12 mouse cellular contexts compared by ENCODE assay signal in the genomic region with DNA sequence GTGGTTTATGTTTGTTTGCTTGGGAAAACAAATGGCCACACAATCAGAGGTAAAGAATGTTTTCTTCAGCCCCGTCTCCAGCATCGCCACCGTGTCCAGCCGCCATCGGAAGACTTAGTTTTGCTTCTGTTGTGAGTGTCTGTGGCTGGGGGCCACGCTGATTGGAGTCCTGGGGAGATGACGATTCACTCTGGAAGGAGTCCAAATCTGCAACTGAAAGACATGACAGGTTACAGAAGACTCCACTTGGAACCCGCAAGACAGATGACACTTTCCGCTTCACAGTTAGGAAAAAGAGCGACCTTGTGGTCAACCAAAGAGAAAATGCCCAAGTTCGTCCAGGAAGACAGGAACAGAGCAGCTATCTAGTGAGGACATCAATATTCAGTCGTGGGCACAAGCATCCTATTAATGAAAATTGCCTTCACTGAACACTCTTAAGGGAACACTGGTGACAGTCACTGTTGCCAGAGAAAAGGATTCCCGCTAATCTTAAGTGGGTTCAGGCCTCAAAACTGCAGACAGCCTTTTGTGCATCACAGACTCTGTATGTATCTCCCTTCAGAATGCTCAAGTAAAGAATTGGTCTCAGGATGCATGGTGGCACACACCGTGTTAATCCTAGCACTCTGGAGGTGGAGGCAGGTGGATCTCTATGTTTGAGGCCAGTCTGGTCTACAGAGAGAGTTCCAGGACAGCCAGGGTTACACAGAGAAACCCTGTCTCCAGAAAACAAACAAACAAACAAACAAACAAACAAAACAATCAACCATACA.
DNase-seq lines count a peak whose midpoint lies in the region; ATAC-seq lines count a peak whose summit lies in the region.
"Had no signal": no experiment of that assay in that cellular context is flagged by ENCODE, and none has a peak within 500 bp of the region (broad histone marks: within the 10 kb centered on the region; RNA-seq: fewer than 3 reads in every experiment).

No protein-coding gene starts in this region.

- WGBS in forebrain, embryonic 12.5 days = 69% methylated on average over 14 of the region's 14 CpGs
- WGBS in hindbrain, embryonic 15.5 days = 30% methylated on average over 14 of the region's 14 CpGs
- 45% methylated on average over 14 of the region's 14 CpGs for WGBS in neural tube, embryonic 15.5 days
- WGBS in kidney, embryonic 16.5 days = 85% methylated on average over 14 of the region's 14 CpGs

- no peak overlapping the region for H3K4me2 ChIP-seq in forebrain, embryonic 12.5 days
- peak overlapping the region; percentile 17; the same call in 1 of the 2 replicates for H3K4me2 ChIP-seq in hindbrain, embryonic 15.5 days
- H3K4me2 ChIP-seq in neural tube, embryonic 15.5 days = no peak overlapping the region
- H3K4me2 ChIP-seq in kidney, embryonic 16.5 days (replicated peaks; ENCODE audit: low read depth, low read length) = no peak overlapping the region
- H3K4me2 ChIP-seq: limb, embryonic 15.5 days had no signal

- H3K27me3 ChIP-seq in forebrain, embryonic 12.5 days = no peaks in the 10 kb centered on the region
- no peaks in the 10 kb centered on the region for H3K27me3 ChIP-seq in hindbrain, embryonic 15.5 days
- H3K27me3 ChIP-seq in neural tube, embryonic 15.5 days (replicated peaks) = no peaks in the 10 kb centered on the region
- H3K27me3 ChIP-seq in kidney, embryonic 16.5 days (ENCODE audit: insufficient read depth, low read length) = no peaks in the 10 kb centered on the region
- H3K27me3 ChIP-seq: limb, embryonic 15.5 days had no signal

- H3K9me3 ChIP-seq in forebrain, embryonic 12.5 days = no peaks in the 10 kb centered on the region
- H3K9me3 ChIP-seq in hindbrain, embryonic 15.5 days = no peaks in the 10 kb centered on the region
- H3K9me3 ChIP-seq in neural tube, embryonic 15.5 days (replicated peaks) = no peaks in the 10 kb centered on the region
- H3K9me3 ChIP-seq in kidney, embryonic 16.5 days (ENCODE audit: low read length) = no peaks in the 10 kb centered on the region
- H3K9me3 ChIP-seq: limb, embryonic 15.5 days had no signal

- H3K9ac ChIP-seq in forebrain, embryonic 12.5 days = no peak overlapping the region; the same call in 1 of the 2 replicates
- no peak overlapping the region for H3K9ac ChIP-seq in hindbrain, embryonic 15.5 days
- no peak overlapping the region for H3K9ac ChIP-seq in neural tube, embryonic 15.5 days (replicated peaks)
- no peak overlapping the region for H3K9ac ChIP-seq in kidney, embryonic 16.5 days (replicated peaks; ENCODE audit: low read length)
- H3K9ac ChIP-seq: limb, embryonic 15.5 days had no signal

- intact Hi-C loops in left cerebral cortex, postnatal 4 days (cut with DNase I) = loop anchor here (10.0 kb wide), 1 partner anchor 145 kb away; no protein-coding TSS in a partner anchor

- H3K4me3 ChIP-seq in forebrain, embryonic 12.5 days (replicated peaks) = no peak overlapping the region
- no peak overlapping the region for H3K4me3 ChIP-seq in hindbrain, embryonic 15.5 days
- H3K4me3 ChIP-seq in neural tube, embryonic 15.5 days (replicated peaks) = no peak overlapping the region
- no peak overlapping the region for H3K4me3 ChIP-seq in kidney, embryonic 16.5 days (ENCODE audit: low read length)
- H3K4me3 ChIP-seq: limb, embryonic 15.5 days had no signal

- peak; percentile 39; the same call in 1 of the 2 replicates for ATAC-seq in forebrain, embryonic 12.5 days (ENCODE audit: low FRiP score)
- ATAC-seq in hindbrain, embryonic 15.5 days (ENCODE audit: low FRiP score, low read depth) = peak; percentile 32; the same call in 1 of the 2 replicates
- ATAC-seq in neural tube, embryonic 15.5 days (ENCODE audit: low FRiP score) = peak; percentile 58
- ATAC-seq in kidney, embryonic 16.5 days (ENCODE audit: low FRiP score, low TSS enrichment) = no peak

- H3K4me1 ChIP-seq in forebrain, embryonic 12.5 days = peaks cover 21% of the 10 kb centered on the region
- H3K4me1 ChIP-seq in hindbrain, embryonic 15.5 days (replicated peaks) = peaks cover 22% of the 10 kb centered on the region
- H3K4me1 ChIP-seq in neural tube, embryonic 15.5 days = peaks cover 19% of the 10 kb centered on the region
- 0 out of 2 replicates have a peak, but pooled peaks cover under 1% of the 10 kb centered on the region for H3K4me1 ChIP-seq in kidney, embryonic 16.5 days (ENCODE audit: insufficient read depth, low read length)

- DNase-seq in left cerebral cortex, postnatal 4 days = peak; percentile 17
- no peak for DNase-seq in left cerebral cortex, adult 11 months (ENCODE audit: low spot score)
- DNase-seq in B cell, adult 2 months = no peak
- DNase-seq: adrenal gland, postnatal 36 days; kidney, adult 11 months; kidney, postnatal 4 days; lung, adult 2 months had no signal

- peak overlapping the region; percentile 68 for H3K27ac ChIP-seq in forebrain, embryonic 12.5 days
- peak overlapping the region; percentile 87 for H3K27ac ChIP-seq in hindbrain, embryonic 15.5 days (replicated peaks)
- H3K27ac ChIP-seq in neural tube, embryonic 15.5 days (replicated peaks) = peak overlapping the region; percentile 82
- H3K27ac ChIP-seq in kidney, embryonic 16.5 days (ENCODE audit: low read length) = no peak overlapping the region
- H3K27ac ChIP-seq: limb, embryonic 15.5 days had no signal

- no peaks in the 10 kb centered on the region for H3K36me3 ChIP-seq in forebrain, embryonic 12.5 days (replicated peaks)
- H3K36me3 ChIP-seq in hindbrain, embryonic 15.5 days = no peaks in the 10 kb centered on the region
- no peaks in the 10 kb centered on the region for H3K36me3 ChIP-seq in neural tube, embryonic 15.5 days
- H3K36me3 ChIP-seq in kidney, embryonic 16.5 days (ENCODE audit: insufficient read depth, low read length) = peaks cover 3% of the 10 kb centered on the region; the same call in 1 of the 2 replicates
- H3K36me3 ChIP-seq: limb, embryonic 15.5 days had no signal
